Mouse (Mus musculus) heart, embryonic 13.5 days (tissue): Measurements from ENCODE around the gene Srgap3. TPM values are rescaled to one million over a fixed set of nuclear protein-coding genes. Genes with fewer than 3 reads are reported as not detected.
"Not testable (repeated sequence)": the region's sequence is repeated elsewhere in the genome, so short reads cannot be mapped to it uniquely, and the experiment has no call there.

ENCODE experiments used
- ATAC-seq: fragments of 200-750 bp; cut with Nextera tagmentation; 2 replicates; pipeline ENCODE4 v1.8.0; 2017; ENCODE audit warnings: moderate TSS enrichment; ENCODE audit not compliant: insufficient number of reproducible peaks, low FRiP score, low TSS enrichment; ENCODE audit errors: extremely low read depth
- H3K27ac ChIP-seq: fragments of 300-500 bp; sonication (generic); replicated peaks from 2 replicates; pipeline ENCODE4 v1.5.1; 2015; ENCODE audit warnings: moderate library complexity, mild to moderate bottlenecking, inconsistent platforms
- H3K27me3 ChIP-seq: fragments of 300-500 bp; sonication (generic); replicated peaks from 2 replicates; pipeline ENCODE4 v1.6.1; 2015; ENCODE audit warnings: mild to moderate bottlenecking, inconsistent platforms
- H3K36me3 ChIP-seq: fragments of 300-500 bp; sonication (generic); 2 replicates; pipeline ENCODE4 v1.6.1; 2015; ENCODE audit warnings: mild to moderate bottlenecking, inconsistent platforms
- H3K4me1 ChIP-seq: fragments of 300-500 bp; sonication (generic); 2 replicates; pipeline ENCODE4 v1.6.1; 2015; ENCODE audit warnings: inconsistent platforms
- H3K4me2 ChIP-seq: fragments of 300-500 bp; sonication (generic); 2 replicates; pipeline ENCODE4 v1.6.1; 2015; ENCODE audit warnings: inconsistent platforms, mild to moderate bottlenecking, moderate library complexity
- H3K4me3 ChIP-seq: fragments of 300-500 bp; sonication (generic); 2 replicates; pipeline ENCODE4 v1.5.1; 2015; ENCODE audit warnings: moderate library complexity, mild to moderate bottlenecking, inconsistent platforms
- H3K9ac ChIP-seq: fragments of 300-500 bp; sonication (generic); 2 replicates; pipeline ENCODE4 v1.6.1; 2015; ENCODE audit warnings: inconsistent platforms, mild to moderate bottlenecking, moderate library complexity
- H3K9me3 ChIP-seq: fragments of 300-500 bp; sonication (generic); 2 replicates; pipeline ENCODE4 v1.6.1; 2016; ENCODE audit warnings: inconsistent platforms
- WGBS: fragments of 180-500 bp; shearing (Covaris S2); methylation state at CpG from one replicate; pipeline ENCODE4 v1.1.7; 2015; ENCODE audit warnings: mixed read lengths; 5-methylcytosine and 5-hydroxymethylcytosine counted together
- polyA plus RNA-seq: library from polyadenylated mRNA; unstranded; fragments of >200 nt; fragmentation: Nextera tagmentation; extraction: Ambion mirVana; gene quantifications from 2 replicates; pipeline ENCODE4 v1.2.1, GENCODE M21; 2015

Srgap3 gene
- polyA plus RNA-seq, 1 experiment from 2014 or later: 0.60 TPM

DNA sequence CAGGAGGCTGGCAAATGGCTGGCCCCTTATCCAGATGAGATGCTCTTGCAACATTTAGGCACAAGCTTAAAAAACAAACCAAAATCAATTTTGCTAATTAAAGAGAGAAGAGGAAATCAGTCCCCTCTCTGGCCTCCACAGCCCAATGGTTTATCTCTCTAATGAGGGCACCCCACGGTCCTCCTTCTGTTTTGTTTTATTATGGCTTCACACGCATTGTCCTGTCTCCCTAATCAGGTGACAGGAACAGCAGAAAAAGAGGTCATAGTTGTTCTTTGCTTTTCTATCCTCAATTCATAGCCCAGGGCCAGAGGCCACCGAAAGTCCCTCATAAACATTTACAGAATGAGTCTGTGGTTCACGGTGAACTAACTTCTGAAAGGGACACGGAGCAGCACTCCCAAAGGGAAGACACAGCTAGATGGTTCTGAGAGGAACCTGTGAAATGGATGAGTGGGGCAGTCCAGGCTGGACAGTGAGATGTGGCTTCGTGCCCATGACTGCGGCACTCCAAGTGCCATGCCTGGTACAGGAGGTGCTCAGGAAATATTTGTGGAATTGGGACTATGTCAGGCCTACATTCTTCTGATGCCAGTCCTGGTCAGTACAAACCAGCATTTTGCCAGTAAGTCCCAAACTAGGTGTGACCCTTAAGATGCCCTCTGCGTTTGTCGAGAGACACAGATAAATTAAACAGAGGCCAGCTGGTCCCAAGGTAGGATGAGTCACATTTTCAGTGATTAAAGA is 73.8 kb downstream of the Srgap3 start:
- H3K36me3 ChIP-seq: no peaks in the 10 kb centered on the region
- H3K9me3 ChIP-seq: no peaks in the 10 kb centered on the region
- WGBS: 70% methylated on average over 9 of the region's 9 CpGs
- peaks cover 8% of the 10 kb centered on the region for H3K4me1 ChIP-seq
- no peak overlapping the region for H3K27ac ChIP-seq
- H3K9ac ChIP-seq: no peak overlapping the region
- H3K27me3 ChIP-seq: peaks cover 21% of the 10 kb centered on the region; the same call in 1 of the 2 replicates
- no peak for ATAC-seq
- no peak overlapping the region for H3K4me2 ChIP-seq
- H3K4me3 ChIP-seq: no peak overlapping the region

DNA sequence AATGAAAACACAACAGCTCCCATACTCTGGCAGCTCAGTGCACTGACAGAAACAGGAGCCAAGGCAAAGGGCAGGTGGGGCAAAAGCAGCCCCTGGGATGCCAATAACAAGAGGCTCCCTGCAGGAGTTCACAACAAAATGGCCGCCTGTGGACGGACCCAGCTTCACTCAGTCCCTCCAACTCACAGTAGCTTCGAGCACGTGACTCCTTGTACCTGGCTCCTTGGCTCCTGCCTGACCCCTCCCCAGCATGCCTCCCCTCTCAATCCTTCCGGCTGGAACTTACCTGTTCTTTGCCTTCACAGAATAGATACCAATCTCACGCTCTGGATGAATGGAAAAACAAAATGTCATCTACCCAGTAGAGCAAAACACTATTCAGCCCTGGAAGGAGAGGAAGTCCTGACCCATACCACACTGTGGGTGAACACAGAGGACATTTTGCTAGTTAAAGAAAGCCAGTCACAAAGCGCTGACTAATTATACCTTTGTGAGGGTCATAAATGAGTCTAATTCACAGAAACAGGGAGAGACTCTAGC is 75.8 kb downstream of the Srgap3 start:
- Histone ChIP-seq H3K4me1 (peaks cover 16% of the 10 kb centered on the region), H3K9me3 (no peaks in the 10 kb centered on the region), H3K4me2 (no peak overlapping the region), H3K27me3 (peaks cover 22% of the 10 kb centered on the region; the same call in 1 of the 2 replicates), H3K9ac (no peak overlapping the region), H3K4me3 (no peak overlapping the region), H3K27ac (no peak overlapping the region), H3K36me3 (no peaks in the 10 kb centered on the region)
- 75% methylated on average over 7 of the region's 7 CpGs for WGBS
- ATAC-seq: no peak

DNA sequence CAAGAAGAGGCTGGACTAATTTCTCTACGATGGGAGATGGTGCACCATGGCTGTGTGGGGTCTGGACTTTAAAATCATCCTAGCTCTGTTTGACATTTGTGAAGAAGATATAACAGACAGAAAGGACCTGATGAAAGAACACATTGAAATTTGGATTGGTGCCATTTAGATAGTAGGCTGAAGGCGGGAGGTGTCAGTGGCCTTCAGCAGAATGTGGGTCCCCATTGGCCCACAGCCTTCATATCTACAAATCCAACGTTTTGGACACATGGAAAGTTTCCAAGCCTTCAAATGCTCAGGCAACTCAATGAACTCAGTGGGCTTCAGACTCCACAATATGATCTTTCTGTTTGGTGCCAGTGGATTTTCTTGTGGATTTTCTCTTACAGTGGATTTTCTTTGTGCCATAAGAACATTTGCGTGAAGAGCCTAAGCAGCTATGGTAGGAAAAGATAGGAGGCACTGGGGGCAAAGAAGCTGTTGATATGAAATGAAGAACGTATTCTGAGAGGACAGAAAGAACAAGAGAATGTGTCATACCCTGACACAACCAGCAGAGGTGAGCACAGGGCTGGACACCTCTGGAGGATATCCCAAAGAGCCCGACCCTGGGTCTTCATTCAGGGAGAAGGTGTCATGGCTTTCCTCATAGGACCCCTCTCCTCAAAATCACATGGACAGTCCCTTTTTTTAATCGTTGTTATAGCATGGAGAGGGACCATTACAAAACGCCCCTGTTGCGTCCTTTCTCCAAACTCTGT is 78.7 kb downstream of the Srgap3 start:
- no peak for ATAC-seq
- Histone ChIP-seq H3K27me3 (peaks cover 19% of the 10 kb centered on the region; the same call in 1 of the 2 replicates), H3K36me3 (no peaks in the 10 kb centered on the region), H3K4me1 (peaks cover 31% of the 10 kb centered on the region), H3K9me3 (no peaks in the 10 kb centered on the region), H3K4me2 (0 out of 2 replicates have a peak overlapping the region, but pooled peaks have one; percentile 24), H3K9ac (no peak overlapping the region), H3K4me3 (no peak overlapping the region), H3K27ac (0 out of 2 replicates have a peak overlapping the region, but pooled peaks have one; percentile 20)
- 54% methylated on average over 9 of the region's 9 CpGs for WGBS

DNA sequence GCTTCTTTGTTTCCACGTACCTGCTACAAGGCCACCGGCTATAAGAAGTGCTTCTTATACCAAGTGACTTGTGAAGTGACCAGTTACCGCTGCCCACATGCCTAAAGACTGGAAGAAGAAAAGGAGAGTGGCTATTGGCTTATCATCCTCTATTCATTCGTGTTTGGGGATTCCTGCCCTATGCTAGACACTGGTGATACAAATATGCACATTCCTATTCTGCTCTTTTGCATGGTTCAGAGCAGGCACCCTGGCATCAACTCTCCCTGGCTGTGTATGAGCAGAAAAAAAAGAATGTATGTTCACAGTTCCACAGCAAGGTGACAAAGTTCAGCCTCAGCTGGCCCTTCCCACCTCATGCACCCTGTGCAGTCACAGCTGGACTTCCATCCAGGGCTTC is 81.0 kb downstream of the Srgap3 start:
- WGBS: 77% methylated on average over 4 of the region's 4 CpGs
- Histone ChIP-seq H3K27ac (no peak overlapping the region), H3K9ac (no peak overlapping the region), H3K4me3 (no peak overlapping the region), H3K4me1 (peaks cover 37% of the 10 kb centered on the region), H3K9me3 (no peaks in the 10 kb centered on the region), H3K27me3 (peaks cover 7% of the 10 kb centered on the region; the same call in 1 of the 2 replicates), H3K36me3 (no peaks in the 10 kb centered on the region), H3K4me2 (no peak overlapping the region)
- ATAC-seq: no peak

DNA sequence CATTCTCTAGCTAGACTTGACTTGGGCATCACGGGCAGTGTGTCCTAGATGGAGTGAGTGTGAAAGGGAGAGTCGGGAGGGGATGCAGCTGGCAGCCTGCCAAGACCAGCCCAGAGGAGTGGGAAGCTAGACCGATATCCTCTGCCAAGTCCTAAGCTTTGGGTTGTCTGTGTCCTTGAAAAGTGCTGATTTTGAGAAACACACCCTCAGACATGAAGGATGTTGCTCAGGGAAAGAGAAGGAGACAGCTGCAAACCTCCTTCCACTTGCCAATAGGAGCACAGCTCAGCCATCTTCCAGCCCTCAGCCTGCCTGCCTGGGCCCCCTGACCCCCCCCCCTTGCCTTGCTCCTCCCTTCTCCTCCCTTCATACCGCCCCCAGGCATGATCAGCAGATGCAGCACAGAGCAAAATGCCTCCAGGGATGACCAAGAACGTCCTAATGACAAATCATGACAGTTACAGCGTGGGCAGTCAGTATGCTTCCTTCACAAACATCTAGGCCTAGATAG is 82.0 kb downstream of the Srgap3 start:
- no peak overlapping the region for H3K27ac ChIP-seq

DNA sequence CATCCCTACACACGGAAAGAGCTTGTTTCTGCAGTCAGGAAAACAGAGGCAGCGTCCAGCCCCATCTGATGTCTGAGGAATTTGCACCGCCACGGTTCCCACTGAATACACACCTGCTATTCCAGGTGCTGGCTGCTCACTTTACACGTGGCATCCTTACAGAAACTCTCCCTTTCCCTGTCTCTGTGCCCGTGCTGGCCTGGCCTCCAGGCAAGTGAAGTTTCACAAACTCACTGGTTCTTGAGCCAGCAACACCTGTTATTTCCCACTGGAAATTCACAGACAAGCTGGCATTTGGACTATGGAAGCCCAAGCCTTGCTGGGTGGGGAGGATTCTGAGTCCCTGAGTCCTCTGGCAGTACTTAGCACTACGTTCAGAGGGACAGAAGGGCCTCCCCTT is 84.6 kb downstream of the Srgap3 start:
- no peak for ATAC-seq
- Histone ChIP-seq H3K27ac (no peak overlapping the region), H3K4me1 (peaks cover 21% of the 10 kb centered on the region), H3K9ac (no peak overlapping the region), H3K36me3 (no peaks in the 10 kb centered on the region), H3K4me2 (no peak overlapping the region), H3K27me3 (0 out of 2 replicates have a peak, but pooled peaks cover 3% of the 10 kb centered on the region), H3K4me3 (no peak overlapping the region), H3K9me3 (no peaks in the 10 kb centered on the region)
- 78% methylated on average over 7 of the region's 7 CpGs for WGBS

More for the DNA sequence above, 82.0 kb downstream of the Srgap3 start:
- WGBS: 29% methylated on average over 6 of the region's 6 CpGs
- Histone ChIP-seq H3K9me3 (no peaks in the 10 kb centered on the region), H3K27me3 (peaks cover 7% of the 10 kb centered on the region; the same call in 1 of the 2 replicates), H3K4me2 (no peak overlapping the region), H3K36me3 (no peaks in the 10 kb centered on the region), H3K9ac (no peak overlapping the region), H3K4me3 (no peak overlapping the region), H3K4me1 (peaks cover 37% of the 10 kb centered on the region)
- ATAC-seq: no peak

DNA sequence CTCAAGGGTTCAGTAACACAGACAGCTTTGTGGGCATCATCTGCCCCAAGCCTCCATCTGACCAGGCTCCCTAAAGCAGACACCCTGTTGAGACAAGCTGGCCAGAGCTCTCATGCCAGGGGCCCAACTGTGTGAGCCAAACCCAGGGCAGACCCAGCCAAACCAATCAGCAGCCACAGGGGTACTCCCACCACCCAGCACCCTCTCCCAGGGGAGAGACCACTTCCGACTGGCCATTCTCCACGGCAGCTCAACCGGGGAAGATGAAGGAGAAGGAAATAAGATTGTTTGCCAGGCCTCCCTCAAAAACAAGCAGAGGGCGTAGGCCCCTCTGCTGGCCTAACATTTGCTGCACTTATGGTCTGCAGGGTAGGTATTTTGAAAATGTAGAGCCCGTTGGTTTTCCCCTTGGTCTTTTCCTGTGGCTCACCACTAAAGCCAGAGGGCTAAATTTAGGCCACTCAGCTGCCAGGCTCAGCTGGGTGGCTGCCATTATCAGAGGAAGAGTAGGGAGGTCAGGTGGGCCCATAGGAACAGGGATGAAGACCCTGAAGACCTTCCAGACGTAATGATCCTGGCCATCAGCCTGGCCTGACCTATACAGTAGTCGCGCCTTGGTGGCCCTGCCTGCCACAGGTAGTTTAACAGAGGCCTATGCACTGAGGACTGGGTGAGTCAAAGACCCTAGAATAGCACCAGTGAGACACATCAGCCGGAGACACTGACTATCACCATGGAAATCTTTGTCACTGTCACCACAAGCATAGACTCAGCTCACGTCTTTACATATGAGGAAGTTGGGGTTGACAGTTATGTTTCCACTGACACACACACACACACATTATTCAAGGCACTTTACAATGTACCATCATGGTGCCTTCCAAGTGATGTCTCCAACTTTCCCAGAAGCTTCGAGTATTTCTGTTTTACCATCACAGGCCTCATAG is 85.4 kb downstream of the Srgap3 start:
- H3K4me2 ChIP-seq: no peak overlapping the region
- no peak overlapping the region for H3K9ac ChIP-seq
- ATAC-seq: no peak
- H3K4me1 ChIP-seq: peaks cover 21% of the 10 kb centered on the region
- H3K36me3 ChIP-seq: no peaks in the 10 kb centered on the region
- no peaks in the 10 kb centered on the region for H3K9me3 ChIP-seq
- 71% methylated on average over 11 of the region's 11 CpGs for WGBS
- H3K27me3 ChIP-seq: 0 out of 2 replicates have a peak, but pooled peaks cover 1% of the 10 kb centered on the region
- H3K27ac ChIP-seq: no peak overlapping the region
- H3K4me3 ChIP-seq: no peak overlapping the region

DNA sequence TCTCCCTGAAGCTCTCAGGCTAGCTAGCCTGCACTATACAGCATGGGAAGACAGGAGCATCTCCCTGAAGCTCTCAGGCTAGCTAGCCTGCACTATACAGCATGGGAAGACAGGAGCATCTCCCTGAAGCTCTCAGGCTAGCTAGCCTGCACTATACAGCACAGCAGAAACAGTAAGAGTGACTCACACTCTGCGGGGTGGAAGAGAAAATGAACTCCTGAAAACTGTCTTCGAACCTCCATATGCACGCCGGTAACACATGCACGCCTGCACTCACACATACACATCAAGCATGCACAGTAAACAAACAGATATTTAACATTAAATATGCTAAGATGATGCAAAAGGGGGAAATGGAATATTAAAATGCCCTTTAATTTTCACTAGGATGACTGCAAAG is 86.8 kb downstream of the Srgap3 start:
- ATAC-seq, H3K4me2 ChIP-seq, H3K4me3 ChIP-seq, H3K9me3 ChIP-seq, H3K9ac ChIP-seq, H3K36me3 ChIP-seq, H3K27ac ChIP-seq, H3K27me3 ChIP-seq: not testable (repeated sequence)
- peaks cover 14% of the 10 kb centered on the region for H3K4me1 ChIP-seq
- 91% methylated on average over 5 of the region's 5 CpGs for WGBS

DNA sequence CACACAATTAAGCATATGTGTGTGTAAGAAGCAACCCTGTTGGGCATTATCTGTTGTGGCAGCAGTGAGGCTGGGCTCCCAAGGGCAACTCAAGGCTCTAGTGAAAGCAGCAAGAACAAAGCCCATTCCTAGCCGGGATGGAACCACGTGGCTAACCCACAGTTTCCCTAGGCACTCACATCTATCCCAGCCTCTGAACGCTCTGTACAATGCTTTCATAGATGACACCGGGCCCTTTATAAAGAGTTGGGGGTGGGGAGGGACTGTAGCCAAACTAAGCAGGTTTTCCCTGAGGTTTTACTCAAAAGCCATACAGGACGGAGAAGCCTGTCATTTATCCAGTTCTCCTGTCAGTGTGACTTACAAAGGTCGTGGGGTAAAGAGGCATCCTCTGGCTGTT is 90.0 kb downstream of the Srgap3 start:
- Histone ChIP-seq H3K4me1 (peaks cover 6% of the 10 kb centered on the region), H3K27ac (no peak overlapping the region), H3K27me3 (no peaks in the 10 kb centered on the region), H3K9me3 (no peaks in the 10 kb centered on the region), H3K4me3 (no peak overlapping the region), H3K9ac (no peak overlapping the region), H3K4me2 (no peak overlapping the region), H3K36me3 (no peaks in the 10 kb centered on the region)
- 68% methylated on average over 6 of the region's 6 CpGs for WGBS
- no peak for ATAC-seq

DNA sequence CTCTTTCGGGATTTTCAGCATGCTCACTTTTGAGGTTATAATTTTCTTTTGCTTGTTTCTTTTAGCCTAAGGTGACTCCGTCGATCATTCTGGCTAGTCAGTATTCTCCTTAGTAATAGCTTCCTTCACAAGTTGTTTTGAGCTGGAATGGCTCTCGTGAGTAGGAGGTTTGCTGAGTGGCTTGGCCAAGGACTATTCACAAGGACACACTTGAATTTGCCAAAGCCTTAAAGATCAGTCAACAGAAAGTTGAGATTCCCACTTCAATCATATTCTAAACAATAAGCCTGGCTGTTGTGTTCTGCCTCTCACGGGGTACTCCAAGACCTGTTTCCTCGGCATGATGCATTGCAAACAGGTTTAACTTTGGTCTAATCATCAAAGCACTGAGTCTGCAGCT is 91.9 kb downstream of the Srgap3 start:
- 80% methylated on average over 6 of the region's 6 CpGs for WGBS
- Histone ChIP-seq H3K4me1 (no peaks in the 10 kb centered on the region), H3K27me3 (no peaks in the 10 kb centered on the region), H3K9me3 (no peaks in the 10 kb centered on the region), H3K36me3 (no peaks in the 10 kb centered on the region), H3K9ac (no peak overlapping the region), H3K27ac (no peak overlapping the region), H3K4me2 (no peak overlapping the region), H3K4me3 (no peak overlapping the region)
- no peak for ATAC-seq
